Mouse (Mus musculus) olfactory bulb, adult 2 months (tissue): ENCODE measurements around the gene Smim22. TPM values are rescaled to one million over a fixed set of nuclear protein-coding genes. Genes with fewer than 3 reads are reported as not detected.
A peak's percentile ranks its signal among the peaks of the same experiment; 100 is the strongest.

Experiments
- H3K27ac ChIP-seq: fragments of 200-500 bp; 2 replicates; pipeline ENCODE4 v1.5.1; 2012; ENCODE audit warnings: low read depth, low read length; ENCODE audit not compliant: insufficient read depth
- H3K4me1 ChIP-seq: fragments of 200-500 bp; 2 replicates; pipeline ENCODE4 v1.6.1; 2012; ENCODE audit warnings: low read length; ENCODE audit not compliant: control insufficient read depth, insufficient read depth
- H3K4me3 ChIP-seq: fragments of 200-500 bp; 2 replicates; pipeline ENCODE4 v1.5.1; 2012; ENCODE audit warnings: mild to moderate bottlenecking, low read depth, low read length, moderate library complexity; ENCODE audit not compliant: insufficient read depth
- CTCF ChIP-seq: fragments of 200-500 bp; IDR thresholded peaks from 2 replicates; pipeline ENCODE4 v1.5.1; 2012; ENCODE audit warnings: low read depth, mild to moderate bottlenecking, low read length, moderate library complexity; ENCODE audit not compliant: insufficient read depth
- POLR2A ChIP-seq: fragments of 200-500 bp; IDR thresholded peaks from 2 replicates; pipeline ENCODE4 v1.6.1; 2012; ENCODE audit warnings: mild to moderate bottlenecking, low read depth, low read length, moderate library complexity; ENCODE audit not compliant: insufficient read depth
- WGBS: fragments of 180-500 bp; shearing (Covaris S2); methylation state at CpG from one replicate; pipeline ENCODE4 v1.1.7; 2018; 5-methylcytosine and 5-hydroxymethylcytosine counted together
- polyA plus RNA-seq: library from polyadenylated mRNA; stranded (reverse); fragments of >200 nt; gene quantifications from 2 replicates; pipeline ENCODE4 v1.2.4, GENCODE M21; 2012; ENCODE audit warnings: low replicate concordance; ENCODE audit not compliant: missing spikeins, insufficient read depth, insufficient read length

The Smim22 gene
- polyA plus RNA-seq, 1 experiment: not detected

DNA sequence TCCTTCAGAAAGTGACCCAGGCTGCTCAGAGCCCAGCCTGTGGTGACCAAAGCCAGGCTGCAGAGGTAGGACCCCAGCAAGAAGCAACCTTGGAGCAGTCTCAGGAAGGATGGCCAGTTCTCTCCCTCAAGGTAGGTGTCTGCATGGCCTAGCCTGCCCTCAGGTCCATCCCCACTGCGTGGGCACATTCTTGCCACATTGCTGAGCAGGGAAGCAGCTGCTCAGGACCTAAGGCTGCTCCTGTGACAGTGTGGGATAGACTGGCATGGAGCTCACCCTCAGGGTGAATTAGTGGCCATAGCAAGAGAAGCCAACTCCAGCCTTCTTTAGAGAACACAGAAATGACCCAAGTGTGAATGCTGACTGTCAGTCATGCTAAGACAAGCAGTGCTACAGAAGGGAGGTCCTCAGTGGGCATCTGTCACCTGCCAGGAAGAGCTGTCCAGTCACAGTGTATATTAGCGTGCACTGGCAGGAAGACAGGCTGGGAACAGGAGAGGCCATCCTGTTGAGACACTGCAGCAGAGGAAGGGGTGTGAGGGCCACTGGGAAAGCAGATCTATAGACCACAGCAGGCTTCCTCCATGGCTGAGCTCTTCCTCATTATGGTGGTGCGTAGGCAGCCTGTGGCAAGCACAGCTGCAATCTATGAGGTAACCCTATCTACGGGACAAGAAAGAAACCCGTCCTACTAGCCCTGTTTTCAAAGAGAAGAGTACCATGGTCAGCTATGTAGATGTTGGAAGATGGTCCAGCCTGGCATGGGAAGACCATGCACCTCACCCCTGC, 37.8 kb upstream of the Smim22 start:
- no peak overlapping the region for H3K27ac ChIP-seq
- no peak for TF ChIP-seq POLR2A
- TF ChIP-seq CTCF: no peak
- H3K4me3 ChIP-seq: no peak overlapping the region
- WGBS: 87% methylated on average over 5 of the region's 5 CpGs
- H3K4me1 ChIP-seq: peaks cover 6% of the 10 kb centered on the region

DNA sequence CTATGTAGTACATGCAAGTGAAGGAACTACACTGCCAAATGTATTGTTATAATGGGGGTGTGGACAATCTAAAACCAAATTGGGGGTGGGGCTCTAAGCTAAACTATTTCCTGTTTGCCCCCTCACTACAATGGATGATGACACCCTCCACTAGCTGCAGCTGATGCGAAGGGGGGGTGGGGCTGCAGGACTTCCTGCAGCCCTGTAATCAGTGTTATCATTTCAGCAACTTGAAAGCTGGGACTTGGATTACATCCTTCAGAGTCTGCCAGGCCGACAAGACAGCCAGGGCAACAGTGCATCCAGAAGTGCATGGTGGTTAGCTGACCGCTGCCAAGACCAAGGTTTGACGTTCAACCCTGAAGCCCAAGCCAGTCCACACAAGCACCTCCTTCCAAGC, 35.5 kb upstream of the Smim22 start:
- WGBS: 79% methylated on average over 4 of the region's 4 CpGs
- H3K27ac ChIP-seq: no peak overlapping the region
- H3K4me1 ChIP-seq: peaks cover 3% of the 10 kb centered on the region; the same call in 1 of the 2 replicates
- no peak overlapping the region for H3K4me3 ChIP-seq
- no peak for TF ChIP-seq CTCF
- TF ChIP-seq POLR2A: no peak

DNA sequence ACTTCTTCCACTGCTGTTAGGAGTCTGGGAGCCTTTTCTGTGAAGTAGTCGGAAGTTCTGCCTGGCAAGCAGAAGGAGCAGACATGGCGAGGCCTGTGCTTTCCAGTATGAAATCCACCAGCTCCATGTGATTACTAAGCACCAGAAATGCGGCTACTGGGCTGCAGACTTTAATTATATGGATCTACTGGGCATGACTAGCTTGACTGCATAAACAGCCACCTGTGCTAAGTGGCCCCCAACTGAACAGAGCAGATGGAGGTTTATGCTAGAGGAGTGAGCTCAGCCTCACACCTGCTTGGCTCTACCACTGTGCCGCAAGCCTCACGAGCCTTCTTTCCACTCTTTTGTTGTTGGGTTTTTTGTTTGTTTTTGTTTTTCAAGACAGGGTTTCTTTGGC, 32.6 kb upstream of the Smim22 start:
- Histone ChIP-seq H3K27ac (no peak overlapping the region), H3K4me3 (no peak overlapping the region), H3K4me1 (peaks cover 16% of the 10 kb centered on the region)
- 77% methylated on average over 5 of the region's 5 CpGs for WGBS
- no peak for TF ChIP-seq CTCF
- TF ChIP-seq POLR2A: no peak

DNA sequence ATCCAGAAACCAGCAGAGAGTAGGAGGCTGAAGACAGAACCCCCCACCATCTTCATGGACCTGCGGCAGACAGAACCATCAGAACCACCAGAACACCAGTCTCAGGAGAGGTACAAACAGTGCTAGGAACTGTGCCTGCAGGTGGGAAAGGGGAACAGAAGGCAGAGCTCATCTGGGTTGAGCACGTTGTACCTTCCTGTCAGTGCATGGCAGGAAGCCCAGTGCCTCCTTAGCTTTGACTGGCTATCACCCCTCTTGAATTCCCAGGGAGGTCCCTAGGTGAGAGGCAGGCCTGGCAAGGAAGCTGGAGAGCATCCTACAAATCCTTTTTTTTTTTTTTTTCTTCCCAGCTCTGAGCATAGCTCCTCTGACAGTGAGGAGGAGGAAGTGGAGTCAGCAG, 30.9 kb upstream of the Smim22 start:
- no peak for TF ChIP-seq POLR2A
- no peak overlapping the region for H3K27ac ChIP-seq
- H3K4me1 ChIP-seq: peaks cover 20% of the 10 kb centered on the region
- H3K4me3 ChIP-seq: no peak overlapping the region
- 65% methylated on average over 2 of the region's 2 CpGs for WGBS

DNA sequence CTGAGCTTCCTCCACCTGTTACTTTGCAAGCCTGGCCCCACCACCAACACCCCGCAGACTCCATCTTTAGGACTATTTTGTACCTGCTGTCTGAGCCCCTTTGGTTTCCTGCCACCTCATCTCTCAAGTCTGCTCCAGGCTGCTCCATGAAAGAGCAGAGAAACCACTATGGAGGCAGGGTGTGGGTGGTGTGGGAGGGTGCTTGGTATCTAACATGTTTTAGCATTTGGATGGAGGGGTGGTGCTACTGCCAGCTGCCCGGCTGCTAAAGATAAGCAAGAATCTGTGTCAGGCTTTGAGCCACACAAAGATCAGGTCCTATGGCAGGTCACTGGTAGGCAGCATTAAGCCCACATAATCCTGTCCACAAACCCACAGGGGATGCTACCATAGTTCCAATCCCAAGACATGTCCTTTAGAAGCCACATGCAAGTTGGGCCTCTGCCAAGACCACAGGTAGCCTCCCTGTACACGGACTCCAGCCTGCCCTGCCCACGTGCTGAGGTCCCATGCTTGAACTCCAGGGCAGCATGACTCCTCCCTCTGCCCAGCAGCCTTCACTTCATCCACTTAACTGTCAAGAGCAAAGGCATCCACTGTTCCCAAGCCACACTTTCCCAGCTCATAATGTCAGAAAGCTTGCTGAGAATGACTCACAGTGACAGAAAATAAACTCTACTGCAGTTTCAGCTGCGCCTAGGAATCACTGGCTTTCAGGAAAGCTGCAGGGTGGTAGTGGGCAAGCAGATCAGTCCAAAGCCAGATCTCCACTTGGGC, 28.6 kb upstream of the Smim22 start:
- Histone ChIP-seq H3K27ac (peak overlapping the region; percentile 40), H3K4me3 (no peak overlapping the region), H3K4me1 (peaks cover 16% of the 10 kb centered on the region)
- TF ChIP-seq POLR2A (no peak), CTCF (no peak)
- WGBS: 46% methylated on average over 5 of the region's 5 CpGs

DNA sequence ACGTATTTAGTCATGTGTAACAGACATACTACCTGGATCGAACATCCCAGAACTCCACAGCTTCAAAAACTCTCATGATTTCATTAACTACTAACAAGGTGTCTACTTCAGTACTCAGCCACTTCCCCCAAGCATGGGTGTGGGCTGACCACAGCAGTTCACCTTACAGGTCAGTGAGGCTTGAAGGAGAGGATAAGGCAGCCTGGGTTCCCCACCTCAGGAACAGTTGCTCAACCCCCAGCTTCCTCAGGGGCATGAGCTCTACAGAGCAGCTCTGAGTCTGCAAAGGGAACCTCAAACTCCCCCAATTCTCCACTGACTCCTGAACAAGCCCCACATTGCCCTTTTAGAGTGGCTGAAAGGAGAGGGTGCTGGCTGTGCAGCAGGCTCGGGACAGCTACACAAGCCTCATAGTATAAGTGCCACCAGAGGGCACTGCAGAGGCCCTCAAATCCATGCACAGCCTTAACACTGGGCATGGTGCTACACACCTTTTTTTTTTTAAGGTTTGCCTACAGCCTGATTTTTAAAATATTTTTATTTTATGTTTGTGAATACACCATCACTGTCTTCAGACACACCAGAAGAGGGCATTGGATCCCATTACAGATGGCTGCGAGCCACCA, 27.2 kb upstream of the Smim22 start:
- no peak for TF ChIP-seq POLR2A
- peak; percentile 17; the same call in 1 of the 2 replicates for TF ChIP-seq CTCF
- WGBS: 76% methylated on average over 4 of the region's 4 CpGs
- Histone ChIP-seq H3K27ac (no peak overlapping the region), H3K4me1 (peaks cover 16% of the 10 kb centered on the region), H3K4me3 (no peak overlapping the region)

DNA sequence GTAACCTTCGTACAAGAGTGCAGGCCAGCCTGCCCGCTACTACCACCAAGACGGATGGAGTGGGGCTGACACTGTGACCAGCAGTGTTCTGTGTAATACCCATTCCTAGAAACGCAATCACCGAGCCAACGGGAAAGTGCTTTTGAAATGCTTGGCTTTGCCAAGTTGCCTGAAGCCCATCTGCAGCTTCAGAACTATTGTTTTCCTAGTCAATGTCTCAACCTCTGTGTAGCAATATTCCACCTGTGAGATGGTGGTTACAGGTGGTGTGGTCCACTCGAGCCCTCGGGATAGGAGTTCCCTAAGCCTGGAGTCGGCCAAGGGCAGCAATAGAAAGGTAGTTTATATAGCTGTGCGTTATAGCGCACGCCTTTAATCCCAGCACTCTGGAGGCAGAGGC, 22.4 kb upstream of the Smim22 start:
- WGBS: 92% methylated on average over 12 of the region's 12 CpGs
- no peak for TF ChIP-seq POLR2A
- TF ChIP-seq CTCF: no peak
- no peak overlapping the region for H3K27ac ChIP-seq
- peaks cover 3% of the 10 kb centered on the region; the same call in 1 of the 2 replicates for H3K4me1 ChIP-seq
- H3K4me3 ChIP-seq: no peak overlapping the region

DNA sequence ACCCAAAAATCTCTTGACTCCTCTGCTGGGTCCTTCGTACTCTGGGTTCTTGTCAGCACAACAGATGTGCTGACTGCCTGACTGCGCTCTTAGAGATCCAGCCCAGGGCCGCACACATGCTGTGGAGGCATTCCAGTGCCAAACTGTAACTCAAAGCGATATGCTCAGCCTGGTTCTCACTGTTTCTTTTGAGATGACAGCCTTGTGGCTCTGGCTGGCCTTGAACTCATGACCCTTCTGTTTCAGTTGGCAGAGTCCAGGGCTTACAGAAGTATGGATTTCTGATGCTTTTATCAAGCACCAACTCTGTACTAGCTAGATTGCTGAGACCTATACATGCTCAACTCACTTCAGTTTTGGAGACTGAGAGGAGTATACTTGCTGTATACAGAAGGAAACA, 13.8 kb upstream of the Smim22 start:
- 0 out of 2 replicates have a peak, but pooled peaks cover 2% of the 10 kb centered on the region for H3K4me1 ChIP-seq
- TF ChIP-seq CTCF: no peak
- no peak for TF ChIP-seq POLR2A
- H3K27ac ChIP-seq: no peak overlapping the region
- H3K4me3 ChIP-seq: no peak overlapping the region
- 83% methylated on average over 4 of the region's 4 CpGs for WGBS

DNA sequence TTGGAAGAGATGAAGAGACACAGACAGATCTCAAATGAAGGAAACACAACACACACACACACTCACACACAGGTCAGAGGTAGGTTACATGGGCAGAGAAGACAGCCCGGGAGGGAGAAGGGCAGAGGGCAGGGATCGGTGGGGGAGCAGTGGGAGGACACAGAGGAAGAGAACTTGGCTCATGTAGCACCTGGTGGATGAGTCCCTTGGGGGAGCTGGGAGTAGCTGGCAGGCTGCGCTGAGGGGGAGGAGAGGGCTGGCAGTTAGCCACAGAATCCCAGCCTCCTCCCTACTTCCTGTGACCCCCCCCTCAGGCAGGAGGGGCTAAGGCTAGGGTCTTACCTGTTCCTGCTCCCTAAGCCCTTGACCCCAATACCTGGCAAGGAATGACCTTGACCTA, 9.5 kb upstream of the Smim22 start, which contains the start of gene Sept12:
Sept12 (minus strand) TSS at position 300 of the 400 bp plus-strand sequence.
- H3K4me3 ChIP-seq: no peak within 1 kb of the TSS
- no peak within 1 kb of the TSS for H3K27ac ChIP-seq
- H3K4me1 ChIP-seq: 0 out of 2 replicates have a peak, but pooled peaks cover 2% of the 10 kb centered on the region
- TF ChIP-seq CTCF: no peak
- TF ChIP-seq POLR2A: no peak
- WGBS: 41% methylated on average over 3 of the region's 3 CpGs
